Mouse (Mus musculus) large intestine, adult 2 months (tissue): ENCODE data around the gene Izumo1r. TPM values are rescaled to one million over a fixed set of nuclear protein-coding genes. Genes with fewer than 3 reads are reported as not detected.

Source experiments
- DNase-seq: peaks from one replicate; pipeline ENCODE4 v3.0.0-alpha.2; 2012; ENCODE audit warnings: low read depth, low spot score
- WGBS: fragments of 180-500 bp; shearing (Covaris S2); methylation state at CpG from one replicate; pipeline ENCODE4 v1.1.7; 2018; 5-methylcytosine and 5-hydroxymethylcytosine counted together
- polyA plus RNA-seq: library from polyadenylated mRNA; depleted of rRNA; stranded (reverse); fragments of >200 nt; gene quantifications from 2 replicates; pipeline ENCODE4 v1.2.3, GENCODE M21; 2012

Izumo1r gene
- polyA plus RNA-seq, 1 experiment, result 7.4 TPM

GRCm38 (mm10) chr9:14872181-14872930 lies 31.4 kb downstream of the Izumo1r start:
- 70% methylated on average over 17 of the region's 17 CpGs for WGBS

GRCm38 (mm10) chr9:14871536-14871935 lies 32.2 kb downstream of the Izumo1r start:
- 52% methylated on average over 3 of the region's 3 CpGs for WGBS
- no peak for DNase-seq

More at GRCm38 (mm10) chr9:14872181-14872930, 31.4 kb downstream of the Izumo1r start:
- DNase-seq, result no peak

- WGBS, result 90% methylated on average over 10 of the region's 10 CpGs
- DNase-seq, result no peak
These were observed 32.9 kb downstream of the Izumo1r start for GRCm38 (mm10) chr9:14870802-14871201.

- DNase-seq, result no peak
- whole genome bisulfite sequencing, result 83% methylated on average over 2 of the region's 2 CpGs
These were observed 33.4 kb downstream of the Izumo1r start for GRCm38 (mm10) chr9:14870377-14870776.

GRCm38 (mm10) chr9:14868326-14868725 lies 35.4 kb downstream of the Izumo1r start:
- WGBS, result 97% methylated on average over 8 of the region's 8 CpGs
- DNase-seq, result no peak

- WGBS, result 30% methylated on average over 7 of the region's 7 CpGs
- DNase-seq, result no peak
These were observed 36.8 kb downstream of the Izumo1r start for GRCm38 (mm10) chr9:14866957-14867356.

GRCm38 (mm10) chr9:14864726-14865125 lies 39.0 kb downstream of the Izumo1r start:
- WGBS, result 74% methylated on average over 9 of the region's 9 CpGs
- DNase-seq, result no peak

- WGBS, result 80% methylated on average over 3 of the region's 3 CpGs
- DNase-seq, result no peak
These were observed 40.6 kb downstream of the Izumo1r start for GRCm38 (mm10) chr9:14863126-14863525.

- no peak for DNase-seq
- WGBS, result 2% methylated on average over 47 of the region's 47 CpGs
These were observed 43.7 kb downstream of the Izumo1r start, which contains the start of gene Gpr83 for GRCm38 (mm10) chr9:14859868-14860639. Gpr83 (plus strand) TSS chr9:14860210.

- DNase-seq, result no peak
- WGBS, result 40% methylated on average over 3 of the region's 3 CpGs
These were observed 45.0 kb downstream of the Izumo1r start for GRCm38 (mm10) chr9:14858782-14859181.

GRCm38 (mm10) chr9:14858170-14858706 lies 45.5 kb downstream of the Izumo1r start:
- 74% methylated on average over 7 of the region's 7 CpGs for whole genome bisulfite sequencing
- no peak for DNase-seq

- no peak for DNase-seq
- WGBS, result 42% methylated on average over 4 of the region's 4 CpGs
These were observed 46.7 kb downstream of the Izumo1r start for GRCm38 (mm10) chr9:14856922-14857654.

GRCm38 (mm10) chr9:14854585-14854984 lies 49.2 kb downstream of the Izumo1r start:
- WGBS, result 82% methylated on average over 4 of the region's 4 CpGs
- no peak for DNase-seq

GRCm38 (mm10) chr9:14848267-14848935 lies 55.3 kb downstream of the Izumo1r start:
- 55% methylated on average over 1 of the region's 1 CpGs for WGBS
- DNase-seq, result no peak

- no peak for DNase-seq
- 60% methylated on average over 5 of the region's 5 CpGs for WGBS
These were observed 57.3 kb downstream of the Izumo1r start for GRCm38 (mm10) chr9:14846428-14846827.

- 60% methylated on average over 3 of the region's 3 CpGs for WGBS
- DNase-seq, result no peak
These were observed 59.8 kb downstream of the Izumo1r start for GRCm38 (mm10) chr9:14843901-14844300.

- WGBS, result 93% methylated on average over 6 of the region's 6 CpGs
- no peak for DNase-seq
These were observed 60.4 kb downstream of the Izumo1r start for GRCm38 (mm10) chr9:14843311-14843857.

GRCm38 (mm10) chr9:14841878-14842761 lies 61.6 kb downstream of the Izumo1r start:
- no peak for DNase-seq
- WGBS, result 46% methylated on average over 10 of the region's 10 CpGs
